Mouse (Mus musculus) midbrain, embryonic 13.5 days (tissue): ENCODE results near the gene Lysmd1. TPM values are rescaled to one million over a fixed set of nuclear protein-coding genes. Genes with fewer than 3 reads are reported as not detected.

Source experiments
- ATAC-seq: fragments of 200-750 bp; cut with Nextera tagmentation; 2 replicates; pipeline ENCODE4 v1.8.0; 2017; ENCODE audit warnings: mild to moderate bottlenecking, moderate TSS enrichment, moderate library complexity
- H3K27ac ChIP-seq: fragments of 300-500 bp; sonication (generic); 2 replicates; pipeline ENCODE4 v1.5.1; 2015; ENCODE audit warnings: inconsistent platforms, mild to moderate bottlenecking, moderate library complexity
- H3K27me3 ChIP-seq: fragments of 300-500 bp; sonication (generic); 2 replicates; pipeline ENCODE4 v1.6.1; 2015; ENCODE audit warnings: mild to moderate bottlenecking, inconsistent platforms
- H3K36me3 ChIP-seq: fragments of 300-500 bp; sonication (generic); 2 replicates; pipeline ENCODE4 v1.6.1; 2015; ENCODE audit warnings: mild to moderate bottlenecking, inconsistent platforms
- H3K4me1 ChIP-seq: fragments of 300-500 bp; sonication (generic); replicated peaks from 2 replicates; pipeline ENCODE4 v1.6.1; 2015; ENCODE audit warnings: inconsistent platforms
- H3K4me2 ChIP-seq: fragments of 300-500 bp; sonication (generic); replicated peaks from 2 replicates; pipeline ENCODE4 v1.6.1; 2015; ENCODE audit warnings: moderate library complexity, mild to moderate bottlenecking, inconsistent platforms
- H3K4me3 ChIP-seq: fragments of 300-500 bp; sonication (generic); replicated peaks from 2 replicates; pipeline ENCODE4 v1.5.1; 2015; ENCODE audit warnings: mild to moderate bottlenecking, inconsistent platforms
- H3K9ac ChIP-seq: fragments of 300-500 bp; sonication (generic); replicated peaks from 2 replicates; pipeline ENCODE4 v1.6.1; 2015; ENCODE audit warnings: mild to moderate bottlenecking, inconsistent platforms
- H3K9me3 ChIP-seq: fragments of 300-500 bp; sonication (generic); 2 replicates; pipeline ENCODE4 v1.6.1; 2016; ENCODE audit warnings: mild to moderate bottlenecking, inconsistent platforms
- whole genome bisulfite sequencing: fragments of 180-500 bp; shearing (Covaris S2); methylation state at CpG from one replicate; pipeline ENCODE4 v1.1.7; 2015; 5-methylcytosine and 5-hydroxymethylcytosine counted together
- microRNA-seq: library from miRNA; unstranded; fragments of <30 nt; microRNA quantifications from one replicate; pipeline ENCODE4, GENCODE M21; 2016
- polyA plus RNA-seq: library from polyadenylated mRNA; unstranded; fragments of >200 nt; fragmentation: Nextera tagmentation; extraction: Ambion mirVana; gene quantifications from 2 replicates; pipeline ENCODE4 v1.2.1, GENCODE M21; 2015

Lysmd1 gene
- polyA plus RNA-seq, 1 experiment from 2014 or later = 36.2 TPM

DNA sequence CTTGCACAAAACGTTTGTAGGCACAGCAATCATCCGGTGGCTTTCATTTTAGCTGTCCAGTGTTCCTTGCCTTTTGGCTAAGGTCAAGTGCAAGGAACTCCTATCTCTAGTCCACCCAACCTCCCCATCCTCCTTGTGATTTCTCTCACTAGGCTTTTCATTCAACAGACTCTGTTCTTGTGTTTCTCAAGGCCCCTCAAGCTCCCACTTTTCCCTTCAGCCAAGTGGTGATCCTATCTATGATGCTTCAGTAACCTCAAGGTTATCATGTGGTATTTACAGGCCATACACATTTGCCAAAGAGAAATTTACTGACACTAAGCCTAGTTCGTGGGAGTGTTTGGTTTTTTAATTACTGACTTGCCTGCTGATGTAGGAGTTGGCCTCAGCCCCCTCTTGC, 46.0 kb downstream of the Lysmd1 start:
- 77% methylated on average over 3 of the region's 3 CpGs for WGBS
- no peaks in the 10 kb centered on the region for H3K27me3 ChIP-seq
- ATAC-seq = no peak
- H3K4me1 ChIP-seq = no peaks in the 10 kb centered on the region
- H3K9me3 ChIP-seq = no peaks in the 10 kb centered on the region
- no peak overlapping the region for H3K27ac ChIP-seq
- no peak overlapping the region for H3K9ac ChIP-seq
- H3K36me3 ChIP-seq = peaks cover 16% of the 10 kb centered on the region
- no peak overlapping the region for H3K4me3 ChIP-seq
- no peak overlapping the region for H3K4me2 ChIP-seq

DNA sequence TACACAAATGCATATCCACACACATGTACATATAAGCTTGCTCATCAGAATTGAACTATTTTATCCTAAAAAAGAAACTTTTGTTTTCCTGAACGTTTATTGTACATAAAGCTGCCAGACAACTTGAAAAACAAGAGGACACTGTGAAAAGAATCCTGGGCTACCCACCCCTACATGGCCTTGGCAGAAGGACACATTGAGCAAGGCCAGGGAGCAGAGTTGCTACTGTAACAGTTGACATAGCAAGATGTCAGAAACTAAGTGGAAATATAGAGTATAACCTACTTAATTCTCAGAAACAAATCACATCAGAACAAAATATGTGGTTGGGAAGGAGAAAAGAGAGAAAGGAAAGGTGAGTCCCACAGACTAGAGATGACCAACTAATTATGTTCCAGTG, 48.0 kb downstream of the Lysmd1 start:
- 76% methylated on average over 1 of the region's 1 CpGs for WGBS
- no peak for ATAC-seq
- peaks cover 32% of the 10 kb centered on the region for H3K36me3 ChIP-seq

DNA sequence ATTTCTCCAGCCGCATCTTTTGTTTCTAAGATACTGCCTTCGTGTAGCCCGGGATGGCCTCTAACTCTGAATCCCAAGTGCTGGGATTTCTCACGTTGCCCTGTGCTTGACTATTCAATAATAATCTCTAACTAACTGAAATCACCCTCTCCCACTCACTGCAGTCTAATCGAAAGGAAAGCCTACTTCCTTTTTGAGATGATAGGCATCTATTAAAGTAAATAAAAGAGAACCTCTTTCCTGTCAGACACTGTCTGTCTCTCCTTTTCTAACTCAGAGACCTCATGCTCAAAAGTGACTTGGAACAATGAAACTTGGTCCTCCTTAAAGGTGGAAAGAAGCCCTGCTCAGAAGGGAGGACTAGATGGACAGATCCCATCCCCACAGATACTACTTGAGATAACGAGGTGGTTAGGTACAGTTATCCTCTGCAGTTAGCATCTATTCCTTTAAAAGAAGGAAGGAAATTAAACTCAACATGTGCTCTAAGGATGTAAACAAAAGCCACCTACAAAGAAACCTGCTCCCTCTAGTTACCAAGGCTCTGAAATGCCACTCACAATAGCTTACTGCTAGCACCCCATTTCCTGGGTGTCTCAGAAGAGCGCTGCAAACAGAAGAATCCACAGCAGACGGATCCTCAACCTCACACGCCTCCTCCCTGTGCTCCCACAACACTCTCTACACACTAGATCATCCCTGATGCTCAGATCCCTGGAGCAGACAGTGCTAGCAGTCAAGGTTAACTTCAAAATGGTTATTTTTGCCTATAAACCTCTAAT, 51.1 kb downstream of the Lysmd1 start:
- H3K36me3 ChIP-seq = peaks cover 62% of the 10 kb centered on the region
- no peak for ATAC-seq
- no peak overlapping the region for H3K4me3 ChIP-seq
- no peak overlapping the region for H3K27ac ChIP-seq
- no peaks in the 10 kb centered on the region for H3K9me3 ChIP-seq
- WGBS = 91% methylated on average over 9 of the region's 9 CpGs
- H3K4me1 ChIP-seq = no peaks in the 10 kb centered on the region
- no peak overlapping the region for H3K9ac ChIP-seq
- no peak overlapping the region for H3K4me2 ChIP-seq
- H3K27me3 ChIP-seq = no peaks in the 10 kb centered on the region

More for the DNA sequence above, 48.0 kb downstream of the Lysmd1 start:
- H3K4me3 ChIP-seq = no peak overlapping the region
- no peak overlapping the region for H3K9ac ChIP-seq
- no peak overlapping the region for H3K27ac ChIP-seq
- H3K4me1 ChIP-seq = no peaks in the 10 kb centered on the region
- H3K9me3 ChIP-seq = no peaks in the 10 kb centered on the region
- no peaks in the 10 kb centered on the region for H3K27me3 ChIP-seq
- H3K4me2 ChIP-seq = no peak overlapping the region

DNA sequence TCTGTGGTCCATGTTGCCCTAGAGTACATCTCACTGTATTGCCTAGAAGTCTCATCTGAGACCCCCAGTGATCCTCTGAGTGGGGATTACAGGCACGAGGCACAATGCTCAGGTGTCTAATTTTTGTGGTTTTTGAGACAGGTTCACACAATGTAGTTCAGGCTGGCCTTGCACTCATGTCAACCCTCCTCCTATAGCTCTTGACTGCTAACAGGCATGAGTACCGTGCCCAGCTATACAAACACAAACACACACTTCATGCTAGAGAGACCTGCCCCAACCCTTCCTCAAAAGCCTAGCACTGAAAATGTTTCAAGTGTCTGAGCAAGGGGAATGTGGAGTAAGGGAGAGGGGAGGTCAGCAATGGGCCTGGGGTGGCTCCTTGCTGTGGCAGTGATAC, 52.2 kb downstream of the Lysmd1 start:
- Histone ChIP-seq H3K36me3 (peaks cover 67% of the 10 kb centered on the region), H3K27ac (no peak overlapping the region), H3K9me3 (no peaks in the 10 kb centered on the region), H3K27me3 (no peaks in the 10 kb centered on the region), H3K4me2 (no peak overlapping the region), H3K4me1 (no peaks in the 10 kb centered on the region), H3K9ac (no peak overlapping the region), H3K4me3 (no peak overlapping the region)
- ATAC-seq = no peak
- 91% methylated on average over 2 of the region's 2 CpGs for WGBS

DNA sequence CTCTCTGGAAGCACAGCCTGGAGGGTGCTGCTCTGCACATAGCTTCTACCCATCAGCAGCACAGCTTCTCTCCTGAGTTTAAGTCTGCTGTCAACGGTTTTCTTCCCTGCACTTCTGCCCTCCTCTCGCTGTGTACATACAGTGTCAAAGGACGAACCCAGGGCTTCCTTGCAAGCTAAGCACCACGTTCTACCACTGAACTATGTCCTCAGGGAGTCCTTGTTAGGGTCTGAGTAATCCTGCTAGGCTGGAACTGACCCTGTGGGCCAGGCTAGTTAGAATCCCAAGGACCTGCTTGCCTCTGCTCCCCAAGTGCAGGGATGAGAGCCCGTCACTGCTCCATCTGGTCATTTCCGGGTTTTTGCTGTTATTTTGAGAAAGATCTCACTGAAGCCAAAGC, 53.0 kb downstream of the Lysmd1 start:
- Histone ChIP-seq H3K4me1 (no peaks in the 10 kb centered on the region), H3K27me3 (no peaks in the 10 kb centered on the region), H3K27ac (no peak overlapping the region), H3K9ac (no peak overlapping the region), H3K4me2 (no peak overlapping the region), H3K36me3 (peaks cover 69% of the 10 kb centered on the region), H3K9me3 (no peaks in the 10 kb centered on the region), H3K4me3 (no peak overlapping the region)
- ATAC-seq = no peak
- WGBS = 91% methylated on average over 6 of the region's 6 CpGs

Small RNA genes lying within 50 kb of the gene (microRNA-seq; reads per million reads assigned to microRNA genes)
- gene Mir8099-1 = not detected

Other genes with a start within 250 kb of the Lysmd1 start
- gene Psmb4, start 247.1 kb upstream of the Lysmd1 start, polyA plus RNA-seq = 375 and 391 TPM in 2 replicates
- gene Selenbp1, start 201.0 kb upstream of the Lysmd1 start, polyA plus RNA-seq = 7.7 and 9.0 TPM in 2 replicates
- 5.0 and 5.2 TPM in 2 replicates for gene Rfx5, start 180.0 kb upstream of the Lysmd1 start, polyA plus RNA-seq
- gene Pi4kb, start 159.4 kb upstream of the Lysmd1 start, polyA plus RNA-seq = 24.7 and 25.3 TPM in 2 replicates
- 26.2 and 28.1 TPM in 2 replicates for gene Zfp687, start 118.6 kb upstream of the Lysmd1 start, polyA plus RNA-seq
- gene Psmd4, start 91.5 kb upstream of the Lysmd1 start, polyA plus RNA-seq = 293 and 295 TPM in 2 replicates
- gene Pip5k1a, start 27.2 kb upstream of the Lysmd1 start, polyA plus RNA-seq = 19.9 and 20.5 TPM in 2 replicates
- gene Vps72, start 23.1 kb upstream of the Lysmd1 start, polyA plus RNA-seq = 256 and 262 TPM in 2 replicates
- gene Tmod4, start 9.6 kb upstream of the Lysmd1 start, polyA plus RNA-seq = 1.0 and 1.8 TPM in 2 replicates
- 99.2 and 103 TPM in 2 replicates for gene Scnm1, start 77 bp upstream of the Lysmd1 start, polyA plus RNA-seq
- 2.3 and 2.8 TPM in 2 replicates for gene Tnfaip8l2, start 8.3 kb downstream of the Lysmd1 start, polyA plus RNA-seq
- 23.4 and 37.6 TPM in 2 replicates for gene Sema6c, start 26.4 kb downstream of the Lysmd1 start, polyA plus RNA-seq
- 5.5 and 5.7 TPM in 2 replicates for gene Gabpb2, start 83.8 kb downstream of the Lysmd1 start, polyA plus RNA-seq
- gene Cdc42se1, start 94.6 kb downstream of the Lysmd1 start, polyA plus RNA-seq = 66.8 and 68.4 TPM in 2 replicates
- gene Mllt11, start 98.1 kb downstream of the Lysmd1 start, polyA plus RNA-seq = 253 and 276 TPM in 2 replicates
- 0.23 and 0.26 TPM in 2 replicates for gene Gm128, start 107.5 kb downstream of the Lysmd1 start, polyA plus RNA-seq
- gene Bnipl, start 117.1 kb downstream of the Lysmd1 start, polyA plus RNA-seq = 0.17 TPM in 1 of 2 replicates, not detected in the other
- gene Mindy1, start 147.3 kb downstream of the Lysmd1 start, polyA plus RNA-seq = 47.5 and 50.5 TPM in 2 replicates
- gene Prune1, start 148.0 kb downstream of the Lysmd1 start, polyA plus RNA-seq = 46.4 and 50.1 TPM in 2 replicates
- gene Anxa9, start 173.1 kb downstream of the Lysmd1 start, polyA plus RNA-seq = 0.58 and 0.63 TPM in 2 replicates
- 91.3 and 93.8 TPM in 2 replicates for gene Cers2, start 180.7 kb downstream of the Lysmd1 start, polyA plus RNA-seq
- gene Setdb1, start 223.1 kb downstream of the Lysmd1 start, polyA plus RNA-seq = 45.7 and 49.9 TPM in 2 replicates